Mouse (Mus musculus) brain, embryonic 14.5 days (tissue): ENCODE data around the gene 4931428L18Rik.

Experiments used
- CTCF ChIP-seq: fragments of 200-500 bp; IDR thresholded peaks from 2 replicates; pipeline ENCODE4 v1.5.1; 2012; ENCODE audit warnings: inconsistent platforms, mild to moderate bottlenecking, moderate library complexity, borderline replicate concordance; ENCODE audit not compliant: insufficient read depth, insufficient read length; ENCODE audit errors: extremely low read depth
- POLR2A ChIP-seq: fragments of 200-500 bp; IDR thresholded peaks from 2 replicates; pipeline ENCODE4 v1.6.1; 2012; ENCODE audit warnings: mild to moderate bottlenecking, inconsistent platforms, borderline replicate concordance; ENCODE audit not compliant: poor library complexity, insufficient read depth, insufficient read length, severe bottlenecking; ENCODE audit errors: extremely low read depth

- TF ChIP-seq CTCF (peak; percentile 45; the same call in 1 of the 2 replicates), POLR2A (no peak)
These were observed 274.0 kb downstream of the 4931428L18Rik start for GRCm38 (mm10) chr1:30948361-30948949.
